Mouse (Mus musculus) E14TG2a.4 (cell line): ENCODE measurements at regions not wholly inside any gene's neighbourhood (a gene's known extent, or its start where the extent isn't known, plus 50 kb on each side); places are given as distances from the start of the nearest gene placed in this dataset.

Source experiments
- CTCF ChIP-seq: conservative IDR thresholded peaks from 2 replicates; pipeline ENCODE4 v1.5.1; 2014; ENCODE audit warnings: low read length
- NANOG ChIP-seq: IDR thresholded peaks from 2 replicates; pipeline ENCODE4 v1.6.1; 2014; ENCODE audit warnings: borderline replicate concordance, low read length, mixed read lengths
- POU5F1 ChIP-seq: IDR thresholded peaks from 2 replicates; pipeline ENCODE4 v1.6.1; 2014; ENCODE audit warnings: low read length, borderline replicate concordance

DNA sequence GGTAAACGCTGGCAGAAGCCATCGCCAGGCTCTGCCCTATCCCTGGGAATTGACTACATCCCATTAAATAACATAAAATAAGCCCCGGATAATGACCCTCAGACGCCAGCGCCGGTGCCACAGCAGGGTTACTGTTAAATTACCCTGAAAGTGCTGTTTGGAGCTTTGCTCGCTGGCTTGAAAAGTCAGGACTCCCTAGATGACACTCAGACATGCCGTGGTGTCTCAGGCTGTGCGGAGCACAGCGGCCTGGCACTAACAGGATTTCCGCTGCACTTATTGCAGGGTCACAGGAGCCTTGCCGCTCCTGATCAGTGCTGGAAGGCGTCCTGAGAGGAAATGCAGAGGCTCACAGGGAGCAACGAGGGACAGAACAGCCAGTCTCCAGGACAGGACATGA is 175.2 kb downstream of the Cryba4 start:
- TF ChIP-seq CTCF = no peak
- no peak for TF ChIP-seq NANOG
- TF ChIP-seq POU5F1 = no peak
